Mouse (Mus musculus) left cerebral cortex, postnatal 10 days (tissue): ENCODE measurements at regions not wholly inside any gene's neighbourhood (a gene's known extent, or its start where the extent isn't known, plus 50 kb on each side); places are given as distances from the start of the nearest gene placed in this dataset.
A peak's percentile ranks its signal among the peaks of the same experiment; 100 is the strongest.
"Not testable (repeated sequence)": the region's sequence is repeated elsewhere in the genome, so short reads cannot be mapped to it uniquely, and the experiment has no call there.

Experiments used
- DNase-seq, 2 experiments: peaks; one replicate each; pipeline ENCODE4 v3.0.0; 2021 to 2022; ENCODE audit warnings: low spot score in 2 of 2, mixed read lengths in 1 of 2; ENCODE audit errors: extremely low spot score in 1 of 2
- intact Hi-C: fragments of 180-260 bp; cut with DNase I; formaldehyde crosslinking; loops from one replicate; pipeline ENCODE4 v1.15.1; 2025

- intact Hi-C loops, result no loop called here
- DNase-seq, result no peak
These were observed 530.2 kb upstream of the Pdcd1 start for GRCm38 (mm10) chr1:94582526-94582925.

DNA sequence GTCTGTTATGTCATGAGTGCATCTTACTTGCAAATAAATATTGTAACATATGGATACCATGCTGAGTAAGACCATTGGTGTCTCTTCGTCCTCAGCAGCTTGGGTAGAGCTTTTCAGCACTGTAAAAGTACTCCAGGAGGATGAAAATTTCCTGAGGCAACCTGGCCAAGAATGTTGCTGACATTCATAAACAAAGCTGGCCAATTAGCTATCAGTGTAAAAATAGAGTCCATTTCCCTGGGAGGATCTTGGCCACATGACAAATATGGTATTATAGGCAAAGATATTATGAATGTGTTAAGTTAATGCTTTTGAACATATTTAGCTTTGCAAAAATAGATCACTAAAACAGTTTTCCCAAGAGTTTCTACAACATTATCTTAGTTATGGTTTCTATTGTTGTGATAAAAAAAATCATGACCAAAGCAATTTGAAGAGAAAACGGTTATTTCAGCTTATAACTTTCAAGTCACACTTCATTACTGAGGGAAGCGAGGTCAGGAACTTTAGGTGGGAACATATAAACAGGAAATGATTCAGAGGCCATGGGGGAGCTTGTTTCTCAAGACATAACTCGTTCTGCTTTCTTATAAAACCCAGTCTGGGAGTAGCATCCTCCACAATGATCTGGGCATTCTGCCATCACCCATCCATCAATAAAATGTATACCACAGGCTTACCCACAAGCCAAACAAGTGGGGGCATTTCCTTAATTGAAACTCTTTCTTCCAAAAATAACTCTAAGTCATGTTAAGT lies 529.5 kb upstream of the Pdcd1 start:
- intact Hi-C loops, result no loop called here
- DNase-seq, result no peak

DNA sequence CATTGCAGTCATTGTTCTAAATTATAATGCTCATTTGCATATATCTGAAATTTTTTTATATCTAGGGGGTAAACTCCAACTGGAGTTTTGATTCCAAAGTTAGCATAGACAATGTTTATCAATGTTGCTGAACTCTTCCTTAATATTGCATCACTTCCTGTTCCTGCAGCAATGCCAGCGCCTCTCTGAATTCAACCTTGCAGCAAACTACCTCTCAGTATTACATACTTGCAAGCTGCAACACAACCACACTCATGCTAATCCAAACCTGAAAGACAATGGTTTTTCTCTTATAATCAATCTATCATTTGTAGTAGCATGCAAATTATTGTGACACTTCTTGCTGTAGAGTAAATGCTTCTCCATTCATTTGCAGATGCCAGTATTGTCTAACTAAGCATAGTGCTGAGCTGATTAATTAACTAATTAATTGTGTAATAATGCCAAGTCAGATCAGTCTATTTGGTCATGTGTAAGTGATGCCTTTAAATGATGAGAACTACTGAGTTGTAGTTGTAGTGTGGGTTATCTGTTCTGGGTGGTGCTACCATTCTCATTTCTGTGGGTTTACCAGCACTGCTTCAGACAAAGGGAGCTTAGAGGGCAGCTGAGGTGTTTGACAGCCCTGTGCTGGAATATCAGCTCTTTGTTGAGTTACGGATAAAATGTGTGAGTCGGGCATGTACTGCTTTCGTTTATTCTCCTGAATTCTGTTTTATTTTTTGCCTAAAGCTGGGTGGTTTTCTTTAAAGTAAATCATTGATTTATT lies 480.6 kb upstream of the Pdcd1 start:
- intact Hi-C loops, result no loop called here
- no peak for DNase-seq

DNA sequence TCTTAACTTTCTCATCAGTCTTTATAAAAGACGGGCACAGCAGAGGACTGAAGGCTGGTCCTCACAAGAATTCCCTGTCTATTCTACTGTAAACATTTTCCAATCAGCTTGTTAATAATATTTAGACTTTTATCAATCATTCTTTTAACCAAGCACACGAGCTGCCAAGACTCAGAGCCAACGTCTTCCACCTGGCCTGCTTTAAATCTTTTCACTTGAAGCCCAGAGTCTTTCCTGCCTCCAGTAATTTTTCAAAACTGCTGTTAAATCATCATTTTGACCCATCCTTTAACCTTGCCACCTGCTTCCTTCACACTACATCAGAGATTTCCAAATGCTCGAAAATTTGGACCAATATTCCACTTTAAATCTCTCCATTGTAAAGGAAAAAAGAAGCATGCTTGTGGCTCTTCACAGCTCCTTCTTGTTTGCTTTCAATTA lies 451.7 kb upstream of the Pdcd1 start:
- DNase-seq, result no peak
- intact Hi-C loops, result loop anchor here (5.0 kb wide), 1 partner anchor 322 kb away; no protein-coding TSS in a partner anchor

DNA sequence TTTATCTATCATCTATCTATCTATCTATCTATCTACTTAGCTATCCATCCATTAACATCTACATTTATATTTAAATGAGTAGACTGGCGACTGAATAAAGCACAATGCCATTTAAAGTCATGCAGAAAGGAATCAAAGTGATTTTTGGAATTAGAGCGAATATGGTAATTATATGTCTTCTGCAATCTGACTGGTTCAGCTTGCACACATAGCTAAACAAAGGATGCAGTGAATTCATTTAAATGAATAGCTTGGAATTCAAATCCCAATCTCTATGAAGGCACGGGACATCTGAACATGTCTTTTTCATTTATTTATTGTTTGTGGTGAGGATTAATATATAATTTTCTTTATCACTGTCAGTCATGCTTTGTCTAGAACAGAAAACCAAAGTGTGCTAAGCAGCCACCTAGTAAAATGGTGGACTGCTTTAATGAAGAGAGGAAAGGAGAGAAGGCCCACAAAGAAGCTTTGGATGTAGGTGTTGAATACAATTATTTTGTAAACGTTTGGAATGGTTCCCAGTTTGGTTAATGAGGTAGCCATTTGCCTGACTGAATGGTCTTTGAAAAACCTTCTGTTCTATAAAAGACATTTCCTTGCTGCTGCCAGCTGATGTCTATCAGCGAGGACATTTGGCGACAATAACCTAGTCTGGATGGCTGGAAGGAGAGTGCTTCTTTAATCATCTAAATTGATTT lies 451.2 kb upstream of the Pdcd1 start:
- intact Hi-C loops, result loop anchor here (5.0 kb wide), 1 partner anchor 321 kb away; no protein-coding TSS in a partner anchor
- peak in 1 of 2 experiments; percentile 11 for DNase-seq

DNA sequence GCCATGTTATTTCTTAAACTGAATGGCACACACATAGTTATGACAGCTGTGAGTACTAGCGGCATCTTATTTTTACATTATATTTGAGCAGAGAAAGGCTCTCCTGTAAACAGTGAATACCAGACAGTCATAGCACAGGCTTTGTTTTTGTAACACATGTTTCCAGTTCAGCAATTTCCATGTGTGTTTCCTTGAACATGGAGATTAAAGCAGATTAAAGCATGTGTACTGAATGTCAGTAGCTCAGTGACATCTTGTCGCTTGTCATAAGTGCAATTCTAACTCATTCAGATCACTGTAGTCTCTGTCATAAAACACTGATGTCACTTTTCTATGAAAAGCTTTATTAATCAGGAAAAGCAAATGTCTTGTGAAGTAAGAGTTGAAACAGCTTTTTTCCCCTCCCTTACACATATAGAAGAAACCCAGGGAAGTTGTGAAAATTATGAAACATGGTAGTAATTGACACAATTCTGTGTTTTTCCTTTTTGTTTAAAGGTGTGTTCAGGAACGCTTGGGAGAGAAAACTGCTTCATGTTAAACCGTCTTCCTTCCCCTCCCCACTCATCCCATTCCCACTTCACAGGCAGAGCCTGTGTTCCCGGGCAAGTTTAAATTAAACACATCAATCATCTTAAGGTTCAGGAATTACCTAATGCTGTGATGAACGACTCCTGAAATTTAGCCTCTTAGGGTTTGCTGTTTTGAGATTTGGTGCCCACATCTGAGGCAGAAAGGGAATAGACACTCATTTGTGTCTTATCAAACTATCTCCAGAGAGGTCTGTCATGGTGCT lies 449.9 kb upstream of the Pdcd1 start:
- DNase-seq, result no peak
- intact Hi-C loops, result loop anchor here (5.0 kb wide), 1 partner anchor 320 kb away; no protein-coding TSS in a partner anchor

GRCm38 (mm10) chr1:94496992-94497391 lies 444.6 kb upstream of the Pdcd1 start:
- intact Hi-C loops, result no loop called here
- no peak for DNase-seq

DNA sequence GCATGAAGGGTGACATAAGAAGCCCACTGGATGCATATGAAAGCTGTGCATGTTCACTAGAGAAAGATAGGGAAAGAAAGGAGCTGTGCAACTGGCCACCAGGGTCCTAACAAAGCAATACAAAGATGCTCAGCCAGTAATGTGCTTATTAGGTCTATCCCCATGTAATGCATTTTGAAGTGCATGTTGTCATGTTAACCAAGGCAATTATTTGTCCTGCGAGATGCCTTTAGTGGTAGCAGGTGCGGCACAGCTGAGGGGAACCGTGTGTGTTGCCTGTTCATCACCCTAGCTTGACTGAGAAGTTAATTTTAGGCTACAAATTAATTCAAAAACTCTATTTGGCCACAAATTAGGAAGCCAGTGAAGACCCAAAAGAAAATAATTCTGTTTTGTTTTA lies 444.0 kb upstream of the Pdcd1 start:
- intact Hi-C loops, result no loop called here
- DNase-seq, result no peak

DNA sequence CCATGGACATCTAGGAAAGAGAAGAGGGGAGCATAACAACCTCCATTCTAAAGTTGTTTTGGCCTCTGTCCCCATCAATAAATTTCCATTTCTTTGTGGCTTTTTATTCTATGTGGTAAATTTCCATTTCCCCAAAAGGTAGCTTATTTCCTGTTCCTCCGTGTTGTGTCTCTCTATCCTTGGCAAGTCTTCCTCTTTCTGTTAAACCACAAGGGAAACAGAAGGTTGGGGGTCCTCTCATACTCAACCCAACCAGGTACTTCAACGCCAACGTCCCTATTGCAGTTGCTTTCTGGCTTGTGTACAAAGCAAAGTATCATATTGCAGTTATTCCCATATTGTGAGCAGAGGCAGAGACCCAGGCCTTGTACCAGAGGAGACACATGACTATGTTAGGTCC lies 434.7 kb upstream of the Pdcd1 start:
- no peak for DNase-seq
- intact Hi-C loops, result no loop called here

- peak; percentile 16 to 22 for DNase-seq
- intact Hi-C loops, result not testable (repeated sequence)
These were observed 417.5 kb upstream of the Pdcd1 start for GRCm38 (mm10) chr1:94469834-94470233.

- no peak for DNase-seq
These were observed 371.4 kb upstream of the Pdcd1 start for GRCm38 (mm10) chr1:94423731-94424130.

DNA sequence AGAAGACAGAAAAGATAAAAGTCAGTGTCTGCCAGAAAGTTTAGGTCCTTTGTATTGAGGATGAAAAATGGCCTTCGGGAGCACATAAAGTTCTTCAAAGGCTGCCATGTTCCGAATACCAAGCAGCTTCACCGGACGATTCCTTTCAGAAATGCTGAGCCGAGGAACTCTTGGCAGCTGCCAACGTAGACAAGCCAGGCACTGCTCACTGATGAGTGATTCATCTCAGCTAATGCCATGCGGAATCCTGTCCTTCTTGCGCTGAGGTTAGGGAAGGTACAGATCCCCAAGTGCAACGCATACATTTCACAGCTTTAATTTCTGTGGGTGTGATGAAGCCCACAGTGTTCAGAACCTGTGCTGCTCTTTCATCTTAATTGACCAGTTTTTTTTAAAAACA lies 360.7 kb upstream of the Pdcd1 start:
- no peak for DNase-seq
- intact Hi-C loops, result no loop called here

More at GRCm38 (mm10) chr1:94423731-94424130, 371.4 kb upstream of the Pdcd1 start:
- intact Hi-C loops, result no loop called here

DNA sequence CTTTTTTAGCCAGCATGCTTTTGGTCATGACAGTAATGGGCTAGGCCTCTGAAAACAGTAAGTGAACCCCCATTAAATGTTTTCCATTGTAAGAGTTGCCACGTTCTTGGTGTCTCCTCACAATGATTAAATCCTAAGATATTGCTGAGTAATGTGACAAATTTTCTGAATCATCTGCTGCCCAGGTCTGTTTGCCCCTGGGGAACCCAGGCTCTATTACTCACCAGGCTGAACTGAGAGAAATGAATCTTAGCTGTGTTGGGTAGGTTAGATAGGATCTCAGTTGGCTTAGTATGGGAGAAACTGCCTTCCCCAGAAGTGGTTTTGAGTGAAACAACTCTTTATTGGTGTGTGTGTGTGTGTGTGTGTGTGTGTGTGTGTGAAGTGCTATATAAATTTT lies 314.3 kb upstream of the Pdcd1 start:
- DNase-seq, result no peak

GRCm38 (mm10) chr1:94356996-94357395 lies 304.6 kb upstream of the Pdcd1 start:
- intact Hi-C loops, result no loop called here
- no peak for DNase-seq

More for the DNA sequence above, 314.3 kb upstream of the Pdcd1 start:
- intact Hi-C loops, result no loop called here

GRCm38 (mm10) chr1:94355873-94356272 lies 303.5 kb upstream of the Pdcd1 start:
- no peak for DNase-seq
- intact Hi-C loops, result no loop called here

GRCm38 (mm10) chr1:94342576-94342975 lies 290.2 kb upstream of the Pdcd1 start:
- intact Hi-C loops, result no loop called here
- no peak for DNase-seq

GRCm38 (mm10) chr1:94341237-94341636 lies 288.9 kb upstream of the Pdcd1 start:
- no peak for DNase-seq
- intact Hi-C loops, result no loop called here

DNA sequence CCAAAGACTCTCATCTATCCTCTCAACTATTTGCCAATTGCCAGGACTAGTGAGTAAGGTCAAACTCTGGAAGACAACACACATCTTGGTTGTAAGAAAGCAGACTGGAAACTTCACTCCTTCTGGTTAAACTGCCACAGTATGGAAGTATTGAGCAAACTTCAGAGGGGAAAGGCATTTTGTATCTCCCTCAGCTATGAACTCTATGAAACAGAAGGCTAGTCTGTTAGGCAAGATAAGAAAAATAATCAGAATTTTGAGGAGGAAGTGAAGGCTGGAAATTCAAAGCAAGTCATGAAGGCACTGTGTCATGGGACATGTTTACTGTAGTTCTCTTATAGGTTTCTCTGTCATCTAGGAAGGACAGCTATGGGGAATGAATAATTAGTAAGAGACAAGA lies 265.7 kb upstream of the Pdcd1 start:
- no peak for DNase-seq
- intact Hi-C loops, result no loop called here

DNA sequence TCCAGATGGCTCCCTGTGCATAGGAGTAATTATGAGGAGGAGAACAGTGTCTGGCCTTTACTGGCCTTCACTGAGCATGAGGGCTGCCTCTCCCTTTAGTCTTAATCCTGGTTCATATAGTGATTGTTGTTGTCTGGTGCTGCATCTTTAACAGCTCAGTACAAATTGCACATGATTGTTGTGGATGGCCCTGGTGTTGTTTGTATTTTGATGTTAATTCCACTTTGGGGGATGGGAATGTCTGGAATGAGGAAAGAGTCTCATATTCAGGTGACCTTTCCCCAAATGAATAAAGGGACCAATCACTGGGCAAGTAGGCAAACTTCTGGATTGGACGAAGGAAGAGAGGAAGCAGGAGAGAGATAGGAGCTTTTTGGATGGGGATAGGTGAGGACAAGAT lies 246.0 kb upstream of the Pdcd1 start:
- intact Hi-C loops, result no loop called here

More for the DNA sequence above, 246.0 kb upstream of the Pdcd1 start:
- DNase-seq, result no peak
